Mouse (Mus musculus): ENCODE measurements around the gene Itpkc.
"Not testable (repeated sequence)": the region's sequence is repeated elsewhere in the genome, so short reads cannot be mapped to it uniquely, and the experiment has no call there.

Gene Itpkc

DNA sequence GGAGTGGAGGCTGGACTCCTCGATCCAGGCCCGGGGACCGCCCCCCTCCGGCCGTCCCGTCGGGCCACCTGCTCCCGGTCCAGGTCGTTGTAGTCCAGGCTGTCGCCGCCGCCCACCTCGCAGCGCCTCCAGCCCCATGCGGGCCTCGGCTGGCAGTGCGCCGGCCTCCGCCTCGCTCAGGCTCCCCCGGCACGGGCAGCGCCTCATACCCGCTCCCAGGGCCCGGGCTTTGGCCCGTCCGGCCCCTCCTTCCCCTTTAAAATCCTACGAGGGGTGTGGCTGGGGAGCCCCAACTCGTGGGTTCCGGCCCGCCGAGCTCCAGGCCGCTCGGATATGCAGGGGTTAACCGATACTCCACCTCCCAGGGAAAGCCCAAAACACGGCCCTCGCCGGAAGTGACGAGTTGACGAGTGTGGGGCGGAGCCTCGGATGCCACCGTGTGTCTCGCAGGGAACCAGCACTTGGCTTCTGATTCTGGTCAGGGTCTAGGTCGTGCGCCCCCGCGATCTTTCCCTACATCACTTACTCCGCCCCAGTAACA is at the start of gene Itpkc:
Gene Itpkc, minus strand, starts transcription at position 381 of the 541 bp plus-strand sequence.
- DNase-seq (ENCODE audit: low spot score in 2 of 2): peak; percentile 91 to 93

DNA sequence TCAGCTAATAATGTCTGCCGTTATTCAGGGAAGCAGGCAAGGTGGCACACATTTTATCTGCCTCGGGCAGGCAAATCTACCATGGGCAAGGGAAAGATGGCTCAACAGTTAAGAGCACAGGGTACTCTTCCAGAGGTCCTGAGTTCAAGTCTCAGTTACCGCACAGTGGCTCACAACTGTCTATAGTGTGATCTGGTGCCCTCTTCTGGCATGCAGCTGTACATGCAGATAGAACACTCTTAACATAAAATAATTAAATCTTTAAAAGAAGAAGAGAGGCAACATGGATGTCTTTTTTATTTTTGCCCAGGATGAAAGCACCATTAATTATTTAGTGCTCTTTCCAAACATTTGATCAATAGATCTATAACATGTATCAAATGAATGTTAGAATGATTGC is 48.7 kb upstream of the Itpkc start:
- no peak for DNase-seq (ENCODE audit: low spot score in 2 of 2)

DNA sequence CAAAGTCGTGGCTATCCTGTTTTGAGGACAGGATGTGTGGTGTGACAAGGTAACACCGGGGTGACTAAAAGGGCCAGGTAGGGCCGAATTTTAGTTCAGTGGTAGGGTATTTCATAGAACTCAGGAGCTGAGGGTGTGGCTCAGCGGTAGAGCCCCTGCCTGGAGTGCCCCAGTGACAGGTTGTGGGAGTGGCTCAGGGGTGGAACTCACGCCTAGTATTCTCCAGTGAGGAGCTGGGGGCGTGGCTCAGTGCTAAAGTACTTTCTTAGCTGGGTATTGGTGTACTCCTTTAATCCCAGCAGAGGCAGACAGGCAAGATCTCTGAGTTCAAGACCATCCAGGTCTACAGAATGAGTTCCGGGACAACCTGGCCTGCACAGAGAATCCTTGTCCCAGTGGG is 47.6 kb upstream of the Itpkc start:
- DNase-seq (ENCODE audit: low spot score in 2 of 2): no peak

DNA sequence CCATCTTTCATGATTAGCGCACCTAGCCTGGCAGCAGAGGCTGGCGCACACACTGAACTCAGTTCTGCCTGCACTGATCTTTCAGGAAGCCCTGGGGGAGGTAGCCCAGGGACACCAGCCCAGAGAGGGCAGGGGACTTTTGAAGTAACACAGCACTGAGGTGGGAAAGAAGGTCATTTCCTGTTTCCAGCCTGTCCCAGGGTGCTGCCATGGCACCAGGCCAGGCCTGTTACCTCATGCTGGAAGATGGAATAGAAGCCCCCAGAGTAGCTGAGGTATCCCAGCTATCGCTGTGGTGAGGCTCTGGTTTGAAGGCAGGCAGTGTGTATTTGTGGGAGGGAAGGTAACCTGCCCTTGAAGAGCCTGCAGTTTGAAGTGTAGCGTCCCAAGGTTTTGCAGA is 46.5 kb upstream of the Itpkc start:
- DNase-seq (ENCODE audit: low spot score in 2 of 2): no peak

DNA sequence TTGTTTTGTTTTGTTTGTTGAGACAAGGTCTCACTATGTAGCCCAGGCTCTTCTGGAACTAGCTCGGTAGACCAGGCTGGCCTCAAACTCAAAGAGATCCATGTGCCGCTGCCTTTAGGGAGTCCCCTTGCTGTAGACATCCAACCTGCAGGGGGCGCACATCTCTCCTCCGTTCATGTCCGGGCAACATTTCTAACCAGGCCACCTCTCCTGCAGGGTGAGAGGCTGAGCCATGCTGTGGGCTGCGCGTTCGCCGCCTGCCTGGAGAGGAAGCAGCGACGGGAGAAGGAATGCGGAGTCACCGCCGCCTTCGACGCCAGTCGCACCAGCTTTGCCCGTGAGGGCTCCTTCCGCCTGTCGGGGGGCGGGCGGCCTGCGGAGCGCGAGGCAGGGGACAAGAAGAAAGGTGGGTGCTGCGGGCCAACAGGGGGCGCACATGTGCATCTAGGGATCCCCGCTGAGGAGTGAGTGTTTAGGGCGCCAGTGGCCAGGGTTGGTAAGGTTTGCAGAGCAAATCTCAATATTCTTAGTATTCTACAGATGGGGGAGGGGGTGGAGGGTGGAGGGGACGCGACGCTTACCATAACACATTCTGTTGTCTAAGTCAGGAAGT is 45.4 kb upstream of the Itpkc start:
- no peak for DNase-seq (ENCODE audit: low spot score in 2 of 2)

DNA sequence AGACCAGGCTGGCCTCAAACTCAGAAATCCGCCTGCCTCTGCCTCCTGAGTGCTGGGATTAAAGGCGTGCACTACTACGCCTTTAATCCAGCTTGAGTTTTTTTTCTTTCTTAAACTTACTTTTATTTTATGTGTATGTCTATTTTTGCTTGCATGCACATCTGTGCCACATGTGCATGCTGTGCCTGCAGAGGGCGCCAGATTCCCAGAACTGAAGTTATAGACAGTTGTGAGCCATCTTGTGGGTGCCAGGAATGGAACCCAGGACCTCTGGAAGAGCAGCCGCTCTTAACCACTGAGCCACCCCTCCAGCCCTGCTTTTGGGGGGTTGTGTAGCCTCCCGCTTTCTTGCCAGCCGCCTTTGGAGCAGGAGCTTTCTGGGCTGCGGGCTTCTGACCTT is 43.0 kb upstream of the Itpkc start:
- no peak for DNase-seq (ENCODE audit: low spot score in 2 of 2)

DNA sequence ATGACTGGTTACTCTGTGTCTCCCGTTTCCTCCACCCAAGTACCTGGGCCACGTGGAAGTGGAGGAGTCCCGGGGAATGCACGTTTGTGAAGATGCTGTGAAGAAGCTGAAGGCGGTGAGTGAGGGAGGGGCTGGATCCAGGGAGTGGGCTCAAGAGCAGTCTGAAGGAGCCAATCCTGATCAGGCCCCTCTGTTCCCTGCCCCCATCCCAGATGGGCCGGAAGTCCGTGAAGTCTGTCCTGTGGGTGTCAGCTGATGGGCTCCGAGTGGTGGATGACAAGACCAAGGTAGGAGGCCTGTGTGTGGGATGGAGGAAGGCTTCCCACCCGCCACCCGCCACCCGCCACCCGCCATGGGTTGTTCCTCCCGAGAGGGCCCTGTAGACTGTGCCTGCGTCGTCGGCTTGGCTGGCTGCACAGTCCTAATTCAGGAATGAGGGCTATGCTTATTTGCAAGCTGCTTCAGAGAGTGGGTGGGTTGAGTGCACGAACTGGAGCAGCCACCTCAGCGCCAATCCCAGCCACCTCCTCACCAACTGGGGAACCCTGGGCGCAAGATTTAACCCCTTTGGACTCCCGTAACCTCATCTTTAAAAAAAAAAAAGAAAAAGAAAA is 38.2 kb upstream of the Itpkc start:
- DNase-seq (ENCODE audit: low spot score in 2 of 2): no peak

DNA sequence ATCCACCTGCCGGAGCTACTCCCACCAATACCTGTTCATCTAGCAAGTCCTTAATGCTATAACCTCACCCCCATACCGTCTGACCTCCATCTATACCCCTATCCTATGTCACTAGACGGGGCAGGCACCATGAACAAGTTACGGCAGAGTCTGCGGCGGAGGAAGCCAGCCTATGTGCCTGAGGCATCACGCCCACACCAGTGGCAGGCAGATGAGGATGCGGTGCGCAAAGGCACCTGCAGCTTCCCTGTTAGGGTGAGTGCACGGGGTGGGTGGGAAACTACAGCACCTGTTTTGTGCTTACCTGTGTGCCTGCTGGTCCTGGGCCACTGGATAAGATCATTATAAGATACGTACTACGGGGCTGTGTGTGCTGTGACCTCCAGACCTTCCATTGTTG is 36.3 kb upstream of the Itpkc start:
- no peak for DNase-seq (ENCODE audit: low spot score in 2 of 2)

DNA sequence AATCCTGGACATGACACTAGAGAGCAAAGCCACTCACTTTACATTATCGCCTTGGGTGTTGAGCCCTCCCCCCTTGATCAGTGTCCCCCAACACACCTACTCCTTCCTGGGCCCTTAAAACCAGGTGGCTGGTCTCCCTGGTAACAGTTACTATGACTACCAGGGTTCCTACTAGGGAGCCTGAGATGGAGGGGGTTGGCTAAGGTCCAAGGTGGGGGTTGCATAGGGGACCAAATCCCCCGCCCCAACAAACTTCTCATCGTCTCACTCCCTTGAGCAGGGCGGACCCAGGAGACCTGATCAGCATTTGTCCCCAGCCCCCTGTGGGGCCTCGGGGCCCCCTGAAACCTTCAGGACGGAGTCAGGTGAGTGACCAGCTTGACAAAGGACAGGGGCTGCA is 33.4 kb upstream of the Itpkc start:
- no peak for DNase-seq (ENCODE audit: low spot score in 2 of 2)

DNA sequence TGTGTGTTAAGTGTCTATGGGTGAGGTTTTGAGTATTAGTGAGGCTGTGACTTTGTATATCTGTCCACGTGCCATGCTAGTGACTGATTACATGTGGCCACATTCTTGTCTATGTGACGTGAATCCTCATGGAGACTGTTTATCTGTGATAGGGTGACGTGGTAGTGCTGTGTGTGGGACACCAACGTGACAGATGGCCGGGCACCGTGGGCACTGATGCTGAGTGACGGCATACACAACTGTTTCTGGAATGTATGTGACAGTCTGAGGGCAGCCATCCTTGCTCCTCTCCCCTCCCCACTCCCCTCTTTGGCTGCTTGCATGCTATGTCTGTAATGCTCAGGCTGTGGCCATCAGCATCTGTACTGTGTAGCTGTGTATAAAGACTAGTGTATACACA is 32.4 kb upstream of the Itpkc start:
- no peak for DNase-seq (ENCODE audit: low spot score in 2 of 2)

DNA sequence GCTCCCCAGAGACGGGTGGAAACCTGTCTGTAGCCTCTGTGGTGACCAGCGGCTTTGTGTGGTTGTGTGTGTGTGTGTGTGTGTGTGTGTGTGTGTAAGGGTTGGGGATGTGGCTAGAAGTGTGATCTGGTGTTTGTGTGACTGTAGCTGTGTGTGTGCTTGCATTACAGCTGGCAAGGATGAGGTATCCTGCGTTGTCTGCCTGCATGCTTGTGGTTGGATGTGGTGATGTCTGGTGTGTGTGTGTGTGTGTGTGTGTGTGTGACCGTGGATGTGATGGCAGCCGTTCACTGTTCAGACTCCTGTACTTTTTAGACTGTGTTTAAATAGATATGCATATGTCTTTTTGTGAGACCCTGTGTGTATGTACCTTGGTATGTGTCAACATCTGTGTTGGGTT is 31.3 kb upstream of the Itpkc start:
- DNase-seq (ENCODE audit: low spot score in 2 of 2): no peak

DNA sequence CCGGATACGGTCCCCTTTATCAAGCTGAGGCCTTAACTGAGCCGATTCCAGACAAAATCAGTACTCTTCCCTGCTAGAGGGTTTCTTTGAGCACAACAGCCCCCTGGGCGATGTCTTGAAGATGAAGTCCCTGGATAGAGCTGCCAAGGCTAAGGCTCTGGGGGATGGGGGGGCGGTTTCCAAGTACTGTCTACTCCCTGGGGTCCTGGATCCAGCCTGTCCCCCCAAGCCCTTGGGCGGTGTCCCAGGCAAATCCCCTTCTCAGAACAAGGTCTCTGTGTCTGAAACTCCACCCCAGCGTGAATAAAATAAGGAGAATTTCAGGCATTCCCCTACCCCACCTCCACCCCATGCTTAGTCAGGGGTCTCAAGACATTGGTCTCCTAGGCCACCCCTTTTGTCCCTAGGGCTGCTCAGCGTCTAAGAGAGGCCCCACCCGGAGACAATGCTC is 30.8 kb upstream of the Itpkc start:
- peak in 1 of 2 experiments; percentile 41 for DNase-seq (ENCODE audit: low spot score in 2 of 2)

DNA sequence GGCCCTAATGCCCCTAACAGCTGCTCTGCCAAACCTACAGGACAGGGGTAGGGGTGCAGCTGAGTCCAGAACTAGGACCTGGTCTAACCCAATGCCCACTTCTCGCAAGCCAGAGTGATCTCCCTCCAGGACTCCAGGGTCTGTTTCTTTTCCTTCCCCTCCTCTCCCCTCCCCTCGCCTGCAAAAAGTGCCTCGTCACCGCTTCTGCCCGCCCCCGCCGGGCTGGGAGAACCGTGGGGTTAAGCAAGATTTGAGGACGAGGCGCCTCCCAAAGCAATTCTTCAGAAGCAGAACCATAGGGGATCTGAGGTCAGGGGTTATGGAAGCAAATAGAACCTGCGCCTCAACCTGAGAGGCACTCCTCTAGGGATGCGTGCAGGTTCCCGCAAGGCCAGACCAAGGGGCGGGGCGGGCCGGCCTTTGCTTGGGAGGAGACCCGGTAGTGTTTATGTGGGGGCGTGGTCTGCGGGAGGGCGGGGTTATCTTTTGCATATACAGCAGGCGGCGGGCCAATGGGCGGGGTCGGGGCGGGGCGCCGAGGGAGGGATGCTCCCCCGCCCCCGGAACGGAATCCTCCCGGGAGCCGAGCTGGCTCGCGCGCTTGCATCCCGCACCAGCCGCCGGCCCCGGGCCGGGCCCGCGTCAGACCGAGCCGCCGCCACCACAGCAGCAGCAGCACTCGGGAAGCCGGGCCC is 29.9 kb upstream of the Itpkc start, which contains the start of gene Numbl:
Gene Numbl, plus strand, starts transcription at position 229 of the 695 bp plus-strand sequence.
- peak; percentile 90 to 93 for DNase-seq (ENCODE audit: low spot score in 2 of 2)

DNA sequence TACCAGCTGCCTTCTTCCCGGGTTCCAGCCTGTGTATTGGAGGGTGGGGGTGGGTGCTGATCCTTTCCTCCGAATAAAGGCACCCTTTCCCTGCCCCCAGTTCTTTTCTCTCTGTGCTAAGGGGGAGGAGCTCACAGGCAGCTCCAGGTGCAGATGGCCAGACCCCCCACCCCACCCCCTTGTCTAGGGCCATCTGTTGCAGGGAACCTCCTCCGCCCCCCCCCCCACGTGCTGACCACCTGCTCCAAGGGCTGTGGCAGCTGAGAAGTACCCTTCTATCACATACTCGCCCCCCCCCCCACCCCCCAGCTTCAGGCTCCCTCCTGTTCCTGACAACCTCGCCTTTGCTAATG is 29.4 kb upstream of the Itpkc start:
- no peak for DNase-seq (ENCODE audit: low spot score in 2 of 2)

DNA sequence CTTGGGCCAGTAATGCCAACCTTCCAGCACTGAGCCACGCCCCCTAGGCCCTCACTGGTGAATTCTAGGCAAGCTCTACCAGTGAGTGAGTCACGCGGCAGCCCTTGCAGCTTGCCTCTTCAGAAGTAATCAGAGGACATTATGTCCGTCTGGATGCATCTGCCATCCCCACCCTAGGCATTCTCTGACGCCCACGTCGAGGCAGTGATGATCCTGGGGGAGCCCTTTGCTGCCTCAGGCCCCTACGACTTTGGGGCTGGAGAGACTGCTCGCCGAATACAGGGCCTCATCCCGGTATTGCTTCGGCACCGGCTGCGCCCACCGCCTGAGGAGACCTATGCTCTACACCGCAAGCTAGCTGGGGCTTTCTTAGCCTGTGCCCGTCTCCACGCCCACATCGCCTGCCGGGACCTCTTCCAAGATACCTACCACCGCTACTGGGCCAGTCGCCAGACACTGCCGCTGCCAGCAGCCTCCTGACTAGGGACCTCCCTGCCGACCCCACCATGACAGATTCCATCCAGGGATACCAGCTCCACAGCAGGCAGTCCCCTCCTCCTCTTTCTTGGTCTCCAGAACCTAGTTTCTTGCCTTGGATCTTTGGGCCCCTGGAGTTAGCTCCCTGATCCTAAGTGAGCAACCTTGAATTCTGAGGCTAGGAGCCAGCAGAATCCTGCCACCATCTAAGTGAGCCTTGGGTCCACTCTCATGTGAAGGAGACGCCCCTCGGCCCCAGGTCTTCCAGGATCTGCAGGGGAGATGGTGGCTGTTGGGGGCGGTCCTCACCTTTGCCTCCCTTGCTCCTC is 28.8 kb upstream of the Itpkc start:
- DNase-seq (ENCODE audit: low spot score in 2 of 2): peak in 1 of 2 experiments; percentile 56

DNA sequence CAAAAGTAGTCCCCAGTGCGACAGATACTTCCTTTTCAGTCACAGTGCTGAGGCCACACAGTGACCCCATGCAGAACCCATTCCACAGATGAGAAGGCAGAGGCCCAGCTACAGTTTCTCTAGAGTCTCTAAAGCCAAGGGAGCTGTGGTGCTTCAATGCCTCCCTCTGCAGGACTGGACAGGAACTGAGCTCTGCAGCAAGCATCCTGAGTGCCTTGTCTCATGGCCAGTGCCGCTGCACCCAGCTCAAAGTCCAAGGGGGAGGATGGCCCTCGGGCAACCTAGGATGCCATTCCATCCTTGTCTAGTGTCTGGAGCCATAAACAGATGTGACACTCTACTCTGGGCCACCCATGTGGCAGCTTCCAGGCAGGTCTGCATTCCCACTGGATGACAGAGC is 27.3 kb upstream of the Itpkc start:
- no peak for DNase-seq (ENCODE audit: low spot score in 2 of 2)

DNA sequence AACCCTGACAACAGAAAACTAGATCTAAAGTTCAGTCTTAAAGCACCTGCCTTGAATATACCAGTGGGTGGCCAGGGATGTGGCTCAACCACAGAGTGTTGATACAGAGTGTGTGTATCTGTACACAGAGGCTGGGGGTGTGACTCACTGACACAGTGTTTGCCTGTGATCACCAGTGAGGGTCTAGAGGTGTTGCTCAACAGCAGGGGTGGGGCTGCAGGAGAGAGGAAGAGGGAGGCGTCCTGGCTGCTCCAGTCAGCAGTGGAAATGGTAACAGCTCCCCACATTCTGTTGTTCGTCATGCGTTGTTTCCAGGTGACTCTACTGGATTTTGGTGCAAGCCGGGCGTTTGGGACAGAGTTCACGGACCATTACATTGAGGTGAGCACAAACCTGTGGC is 23.5 kb upstream of the Itpkc start:
- no peak for DNase-seq (ENCODE audit: low spot score in 2 of 2)

DNA sequence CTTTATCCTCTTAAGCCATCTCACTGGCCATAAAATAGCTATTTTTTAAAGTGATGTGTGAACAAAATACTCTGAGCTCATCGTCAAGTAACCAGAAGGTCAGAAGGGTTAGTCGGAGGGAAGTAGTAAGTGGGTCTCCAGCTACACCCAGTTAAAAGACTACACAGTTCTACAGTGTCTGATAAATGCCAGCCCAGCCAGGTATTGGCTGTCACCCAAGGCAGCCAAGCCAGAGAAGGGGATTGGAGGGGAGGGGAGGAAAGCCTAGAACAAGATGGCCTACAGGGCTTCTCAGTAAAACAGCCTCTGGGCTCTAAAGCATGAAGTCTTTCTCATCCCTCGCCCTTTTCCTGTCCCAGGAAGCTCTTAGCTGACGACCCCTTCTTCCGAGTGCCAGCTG is 21.5 kb upstream of the Itpkc start:
- DNase-seq (ENCODE audit: low spot score in 2 of 2): no peak

DNA sequence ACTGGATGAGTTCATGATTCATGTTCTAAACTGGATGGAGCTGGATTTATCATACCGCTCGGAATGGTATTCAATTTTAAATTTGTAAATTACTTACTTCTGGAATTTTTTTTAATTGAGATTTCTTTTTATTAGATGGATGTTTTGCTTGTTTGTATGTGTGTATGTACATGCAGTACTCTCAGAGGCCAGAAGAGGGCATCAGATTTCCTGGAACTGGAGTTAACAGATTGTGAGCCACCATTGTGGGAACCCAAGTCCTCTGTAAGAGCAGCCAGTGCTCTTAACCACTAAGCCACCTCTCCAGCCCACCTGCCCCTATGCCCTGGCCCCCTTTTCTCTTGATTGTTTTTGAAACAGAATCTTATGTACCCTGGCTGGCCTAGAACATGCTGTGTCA is 20.7 kb upstream of the Itpkc start:
- DNase-seq (ENCODE audit: low spot score in 2 of 2): no peak

DNA sequence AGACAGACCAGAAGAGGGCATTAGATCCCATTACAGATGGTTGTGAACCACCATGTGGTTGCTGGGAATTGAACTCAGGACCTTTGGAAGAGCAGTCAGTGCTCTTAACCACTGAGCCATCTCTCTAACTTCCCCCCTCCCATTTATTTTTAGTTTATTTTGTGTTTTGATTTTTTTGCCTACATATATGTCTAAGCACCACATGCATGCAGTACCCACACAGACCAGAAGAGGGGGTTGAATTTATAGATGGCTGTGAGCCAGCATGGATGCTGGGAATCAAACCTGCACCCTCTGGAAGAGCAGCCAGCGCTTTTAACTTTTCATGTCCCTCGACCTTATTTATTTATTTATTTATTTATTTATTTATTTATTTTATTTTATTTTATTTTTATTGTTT is 15.6 kb upstream of the Itpkc start:
- not testable (repeated sequence) for DNase-seq (ENCODE audit: low spot score in 2 of 2)

DNA sequence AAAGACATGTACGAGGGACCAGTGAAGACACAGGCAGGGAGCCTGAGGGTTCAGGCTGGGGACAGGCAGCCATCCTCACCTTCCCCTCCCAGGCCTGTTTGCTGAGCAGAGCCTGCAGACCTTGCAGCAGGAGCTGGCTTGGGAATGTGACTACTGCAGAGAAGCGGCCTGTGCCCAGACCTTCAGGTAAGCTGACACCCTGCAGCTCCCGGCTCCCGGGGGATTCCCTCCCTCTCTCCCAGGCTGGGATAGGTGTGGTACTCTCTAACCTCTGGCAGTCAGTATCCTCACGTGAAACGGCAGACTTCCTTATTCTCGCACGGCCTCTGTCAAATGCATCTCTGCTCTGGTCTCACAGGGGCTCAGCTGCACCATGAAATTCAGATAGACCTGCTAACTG is 14.8 kb upstream of the Itpkc start:
- no peak for DNase-seq (ENCODE audit: low spot score in 2 of 2)

DNA sequence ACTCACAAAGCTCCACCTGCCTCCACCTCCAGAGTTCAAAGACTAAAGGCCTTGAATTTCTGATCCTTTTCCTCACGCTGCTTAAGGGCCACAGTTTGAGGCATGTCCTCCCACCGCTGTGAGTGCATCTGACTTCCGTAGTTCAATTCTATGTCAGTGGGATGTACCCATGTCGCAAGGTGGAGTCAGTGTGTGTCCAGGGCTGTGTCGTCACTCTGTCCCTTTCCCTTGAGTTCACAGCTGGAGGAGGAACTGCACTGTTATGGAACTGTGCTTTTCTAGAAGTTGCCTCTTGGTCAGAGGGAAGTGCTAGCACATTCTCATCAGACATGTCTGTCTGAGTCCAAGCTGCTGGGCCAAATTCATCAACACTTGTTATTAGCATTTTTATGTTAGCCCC is 10.1 kb upstream of the Itpkc start:
- DNase-seq (ENCODE audit: low spot score in 2 of 2): no peak
